Mouse (Mus musculus): ENCODE data around the gene Nckap5l.

- TF ChIP-seq CTCF (IDR thresholded peaks at IDR 0.05): no peak
- TF ChIP-seq EP300 (IDR thresholded peaks at IDR 0.05): no peak
Measured at GRCm38 (mm10) chr15:99463194-99463593, 5.6 kb upstream of the Nckap5l start.
